Mouse (Mus musculus) testis, adult 2 months (tissue): Measurements from ENCODE around the gene Ghsr.

Experiments
- CTCF ChIP-seq: fragments of 200-500 bp; IDR thresholded peaks from 2 replicates; pipeline ENCODE4 v1.5.1; 2012; ENCODE audit warnings: low read depth, mild to moderate bottlenecking, inconsistent platforms, low read length, moderate library complexity; ENCODE audit not compliant: control insufficient read depth, insufficient read depth, insufficient replicate concordance
- POLR2A ChIP-seq: fragments of 200-500 bp; IDR thresholded peaks from 2 replicates; pipeline ENCODE4 v1.6.1; 2012; ENCODE audit warnings: low read depth, mild to moderate bottlenecking, inconsistent platforms, low read length, moderate library complexity; ENCODE audit not compliant: control insufficient read depth

DNA sequence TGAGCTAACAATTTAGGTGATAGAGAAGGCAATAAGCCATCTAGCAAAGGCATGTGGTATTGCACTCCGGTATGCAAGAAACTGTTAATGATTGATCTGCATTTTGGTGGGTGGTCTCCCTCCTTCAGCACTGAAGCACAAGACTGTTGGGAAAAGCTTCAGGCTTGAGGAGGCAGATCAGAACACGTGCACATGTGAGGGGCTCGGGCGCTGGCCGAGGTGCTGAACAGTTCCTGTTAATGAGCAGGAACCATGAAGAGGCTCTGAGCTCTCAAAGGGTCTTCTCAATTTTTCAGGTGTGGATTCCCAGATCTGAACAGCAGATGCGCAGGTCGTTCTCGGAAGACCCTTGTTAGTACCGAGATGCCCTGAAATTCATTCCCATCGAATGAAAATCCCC lies 1.0 kb upstream of the Ghsr start:
- no peak for TF ChIP-seq CTCF
- no peak for TF ChIP-seq POLR2A
